Mouse (Mus musculus): ENCODE measurements around the gene Scd2.

GRCm38 (mm10) chr19:44264226-44264625 lies 29.2 kb upstream of the Scd2 start:
- no peak for TF ChIP-seq EP300 (IDR thresholded peaks at IDR 0.05; ENCODE audit: low read depth)
- TF ChIP-seq CTCF (IDR thresholded peaks at IDR 0.05; ENCODE audit: low read depth) = no peak

Measured in liver, postnatal 0 days (tissue).